ENCODE assay signal across 8 mouse cellular contexts in the genomic region with DNA sequence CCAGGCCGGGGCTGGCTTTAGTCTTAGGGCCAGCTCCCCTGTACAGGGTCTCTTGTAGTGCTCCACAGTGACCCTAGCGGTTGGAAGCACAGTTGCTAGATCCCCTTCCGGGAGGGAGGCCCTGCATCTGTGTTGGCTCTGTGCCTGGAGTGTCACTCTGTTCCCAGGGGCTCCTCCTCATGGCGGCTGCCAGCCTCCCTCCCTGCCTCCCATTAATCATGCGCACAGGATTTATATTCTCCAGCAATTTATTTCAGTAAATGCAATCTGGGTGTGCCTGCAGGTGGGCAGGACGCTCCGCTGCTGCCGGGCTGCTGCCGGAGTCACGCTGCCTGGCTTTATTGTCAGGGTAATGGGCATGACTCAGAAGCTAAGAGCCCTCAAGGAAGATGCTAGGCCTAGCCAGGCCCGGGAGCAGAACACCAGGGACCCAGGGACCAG. TPM values are rescaled to one million over a fixed set of nuclear protein-coding genes. Genes with fewer than 3 reads are reported as not detected.
DNase-seq lines count a peak whose midpoint lies in the region; ATAC-seq and TF ChIP-seq lines count a peak whose summit lies in the region.

No protein-coding gene starts in this region.

- WGBS in hindbrain, embryonic 12.5 days = 11% methylated on average over 11 of the region's 11 CpGs
- 8% methylated on average over 11 of the region's 11 CpGs for WGBS in midbrain, embryonic 16.5 days

- peak overlapping the region; percentile 15; the same call in 1 of the 2 replicates for H3K4me2 ChIP-seq in hindbrain, embryonic 12.5 days (replicated peaks)
- no peak overlapping the region for H3K4me2 ChIP-seq in midbrain, embryonic 16.5 days (ENCODE audit: low read length)

- H3K79me3 ChIP-seq in C2C12 (ENCODE audit: low read depth) = no peaks in the 10 kb centered on the region

- peak overlapping the region; percentile 24 for H3ac ChIP-seq in C2C12 (ENCODE audit: control insufficient read depth, insufficient read length, low read depth)

- no peaks in the 10 kb centered on the region for H3K9me3 ChIP-seq in hindbrain, embryonic 12.5 days (replicated peaks)
- H3K9me3 ChIP-seq in midbrain, embryonic 16.5 days (replicated peaks; ENCODE audit: control insufficient read depth, low read length, poor library complexity, severe bottlenecking) = no peaks in the 10 kb centered on the region

- no peak overlapping the region for H3K4me3 ChIP-seq in C2C12 (ENCODE audit: insufficient read depth, poor library complexity, severe bottlenecking)
- no peak overlapping the region for H3K4me3 ChIP-seq in hindbrain, embryonic 12.5 days
- no peak overlapping the region for H3K4me3 ChIP-seq in midbrain, embryonic 16.5 days (ENCODE audit: low read depth, low read length)

- H3K9ac ChIP-seq in hindbrain, embryonic 12.5 days = no peak overlapping the region
- H3K9ac ChIP-seq in midbrain, embryonic 16.5 days (ENCODE audit: low read depth, low read length) = no peak overlapping the region

- H3K27ac ChIP-seq in hindbrain, embryonic 12.5 days = peak overlapping the region; percentile 66
- H3K27ac ChIP-seq in midbrain, embryonic 16.5 days (ENCODE audit: low read length) = no peak overlapping the region

- no peaks in the 10 kb centered on the region for H3K36me3 ChIP-seq in C2C12 (ENCODE audit: control insufficient read depth, insufficient read depth)
- no peaks in the 10 kb centered on the region for H3K36me3 ChIP-seq in hindbrain, embryonic 12.5 days
- H3K36me3 ChIP-seq in midbrain, embryonic 16.5 days (ENCODE audit: control insufficient read depth, insufficient read depth, low read length) = no peaks in the 10 kb centered on the region

- peak; percentile 81 for DNase-seq in ZHBTc4 (ENCODE audit: low read depth, low spot score)
- peak; percentile 57 for DNase-seq in forelimb bud, embryonic 11.5 days (ENCODE audit: low read depth, low spot score)
- peak; percentile 45 to 50 for DNase-seq in left cerebral cortex, postnatal 25 days (ENCODE audit: low spot score in 2 of 2)
- DNase-seq in spleen, adult 18-20 months = no peak
- no peak for DNase-seq in thymus, postnatal 4 days

- TF ChIP-seq CTCF in C2C12 (IDR thresholded peaks at IDR 0.05; ENCODE audit: control insufficient read depth, insufficient read depth, insufficient read length) = peak; percentile 40

- H3K79me2 ChIP-seq in C2C12 (ENCODE audit: control insufficient read depth, insufficient read depth) = no peaks in the 10 kb centered on the region

- intact Hi-C loops in left cerebral cortex, postnatal 25 days (cut with DNase I) = no loop called here

- peak; percentile 87 for ATAC-seq in hindbrain, embryonic 12.5 days (ENCODE audit: low FRiP score)
- peak; percentile 76 for ATAC-seq in midbrain, embryonic 16.5 days

- H3K4me1 ChIP-seq in hindbrain, embryonic 12.5 days = peaks cover 51% of the 10 kb centered on the region
- peaks cover 10% of the 10 kb centered on the region for H3K4me1 ChIP-seq in midbrain, embryonic 16.5 days (ENCODE audit: control insufficient read depth, insufficient read depth, low read length)

- H3K27me3 ChIP-seq in C2C12 (ENCODE audit: control insufficient read depth, insufficient read depth, insufficient read length) = no peaks in the 10 kb centered on the region
- H3K27me3 ChIP-seq in hindbrain, embryonic 12.5 days = peaks cover 33% of the 10 kb centered on the region
- peaks cover 3% of the 10 kb centered on the region for H3K27me3 ChIP-seq in midbrain, embryonic 16.5 days (ENCODE audit: control insufficient read depth, insufficient read depth, low read depth, low read length)

TF ChIP-seq in C2C12, 6 proteins besides CTCF, POLR2A, EP300 and RAD21:
- TF ChIP-seq MYOG (IDR thresholded peaks at IDR 0.05; ENCODE audit: control insufficient read depth, extremely low read depth, insufficient read length) = no peak
- no peak for TF ChIP-seq MYOD1 (IDR thresholded peaks at IDR 0.05; ENCODE audit: control insufficient read depth, insufficient read length, low read depth)
- TF ChIP-seq MAX (IDR thresholded peaks at IDR 0.05) = peak; percentile 67
- TF ChIP-seq FOSL1 (IDR thresholded peaks at IDR 0.05; ENCODE audit: insufficient read depth, low read length, poor library complexity, severe bottlenecking) = peak; percentile 14

RNA-seq across cellular contexts. Expression of a gene that starts 7.2 kb away (rescaled TPM):
- polyA plus RNA-seq in C2C12 (2012; fragmentation: generic; extraction: Trizol) = 0.07 TPM
- polyA plus RNA-seq in hindbrain, embryonic 12.5 days (2016; fragmentation: Nextera tagmentation; extraction: Ambion mirVana) = 3.6 and 9.3 TPM in 2 replicates
- total RNA-seq in left cerebral cortex, postnatal 25 days (2021) = 1 to 10 TPM; 2.1 to 2.4 TPM
- polyA plus RNA-seq in midbrain, embryonic 16.5 days (2015; fragmentation: Nextera tagmentation; extraction: Ambion mirVana) = 0.34 TPM in 1 of 2 replicates, not detected in the other

RNA-seq across cellular contexts. Expression of a gene that starts 14.5 kb away (rescaled TPM):
- polyA plus RNA-seq in C2C12 (2012; fragmentation: generic; extraction: Trizol) = 7.4 TPM
- polyA plus RNA-seq in hindbrain, embryonic 12.5 days (2016; fragmentation: Nextera tagmentation; extraction: Ambion mirVana) = 0.14 and 0.64 TPM in 2 replicates
- not detected for total RNA-seq in left cerebral cortex, postnatal 25 days (2021)
- polyA plus RNA-seq in midbrain, embryonic 16.5 days (2015; fragmentation: Nextera tagmentation; extraction: Ambion mirVana) = not detected in 2 replicates

RNA-seq across cellular contexts. Expression of a gene that starts 19.6 kb away (rescaled TPM):
- 0.07 TPM for polyA plus RNA-seq in C2C12 (2012; fragmentation: generic; extraction: Trizol)
- 29.2 and 33.6 TPM in 2 replicates for polyA plus RNA-seq in hindbrain, embryonic 12.5 days (2016; fragmentation: Nextera tagmentation; extraction: Ambion mirVana)
- 10 to 100 TPM in 1 of 2 experiments, 1 to 10 TPM in 1; 6.6 to 14.8 TPM for total RNA-seq in left cerebral cortex, postnatal 25 days (2021)
- polyA plus RNA-seq in midbrain, embryonic 16.5 days (2015; fragmentation: Nextera tagmentation; extraction: Ambion mirVana) = 14.4 and 25.7 TPM in 2 replicates

RNA-seq across cellular contexts. Expression of a gene that starts 28.6 kb away (rescaled TPM):
- 3.5 TPM for polyA plus RNA-seq in C2C12 (2012; fragmentation: generic; extraction: Trizol)
- 0.90 and 3.0 TPM in 2 replicates for polyA plus RNA-seq in hindbrain, embryonic 12.5 days (2016; fragmentation: Nextera tagmentation; extraction: Ambion mirVana)
- not detected for total RNA-seq in left cerebral cortex, postnatal 25 days (2021)
- polyA plus RNA-seq in midbrain, embryonic 16.5 days (2015; fragmentation: Nextera tagmentation; extraction: Ambion mirVana) = not detected in 2 replicates

RNA-seq across cellular contexts. Expression of a gene that starts 37.8 kb away (rescaled TPM):
- polyA plus RNA-seq in C2C12 (2012; fragmentation: generic; extraction: Trizol) = 159 TPM
- 148 and 150 TPM in 2 replicates for polyA plus RNA-seq in hindbrain, embryonic 12.5 days (2016; fragmentation: Nextera tagmentation; extraction: Ambion mirVana)
- 10 to 100 TPM; 68.0 to 69.0 TPM for total RNA-seq in left cerebral cortex, postnatal 25 days (2021)
- 86.6 and 92.5 TPM in 2 replicates for polyA plus RNA-seq in midbrain, embryonic 16.5 days (2015; fragmentation: Nextera tagmentation; extraction: Ambion mirVana)

Comparison
In these comparisons a context has a peak if more than half of its experiments do, and no peak if none do; other contexts are left out.
1. DNase-seq: peak in ZHBTc4 (single experiment), forelimb bud, embryonic 11.5 days (single experiment) and left cerebral cortex, postnatal 25 days (2 of 2); none in spleen, adult 18-20 months (0 of 2) and thymus, postnatal 4 days (single experiment).
2. RNA of a gene that starts 19.6 kb away (polyA plus RNA-seq): 29.2 to 33.6 TPM in hindbrain, embryonic 12.5 days and 14.4 to 25.7 TPM in midbrain, embryonic 16.5 days; 0.07 TPM in C2C12 (single experiment); every median in the first group is over 10 times any median in the second.